Mouse (Mus musculus) kidney, adult 2 months (tissue): Measurements from ENCODE around the gene Kin.

ENCODE experiments used
- CTCF ChIP-seq: fragments of 200-500 bp; conservative IDR thresholded peaks from 2 replicates; pipeline ENCODE4 v1.5.1; 2011; ENCODE audit warnings: low read depth, mild to moderate bottlenecking, control low read depth, low read length, moderate library complexity, mixed read lengths; ENCODE audit not compliant: insufficient read depth, insufficient read length
- POLR2A ChIP-seq: fragments of 200-500 bp; IDR thresholded peaks from one replicate; pipeline ENCODE4 v1.6.1; 2011; ENCODE audit warnings: low read depth, low read length, control low read depth

- TF ChIP-seq CTCF (no peak), POLR2A (no peak)
Measured at GRCm38 (mm10) chr2:10079745-10080309, 566 bp upstream of the Kin start.
